Mouse (Mus musculus) heart, postnatal 36 days (tissue): Measurements from ENCODE around the gene Decr2. TPM values are rescaled to one million over a fixed set of nuclear protein-coding genes. Genes with fewer than 3 reads are reported as not detected.

Experiments used
- total RNA-seq, 2 experiments: library from RNA; stranded (reverse); gene quantifications; 2 replicates each; pipeline ENCODE4 v1.2.3; 2021

Decr2 gene
- total RNA-seq, 2 experiments from 2014 or later, result 10.2 to 11.2 TPM

Other genes with a start within 250 kb of the Decr2 start
- 1 to 10 TPM; 2.2 to 3.3 TPM for gene Gm20683, start 248.6 kb downstream of the Decr2 start, total RNA-seq
- 100 to 1,000 TPM; 110 to 115 TPM for gene Rhot2, start 245.5 kb downstream of the Decr2 start, total RNA-seq
- gene Wdr90, start 228.8 kb downstream of the Decr2 start, total RNA-seq, result 1 to 10 TPM; 1.7 to 2.0 TPM
- gene Mcrip2, start 221.6 kb downstream of the Decr2 start, total RNA-seq, result 100 to 1,000 TPM; 272 to 286 TPM
- gene Mettl26, start 215.3 kb downstream of the Decr2 start, total RNA-seq, result 10 to 100 TPM; 16.1 to 18.1 TPM
- under 1 TPM; 0.41 to 0.64 TPM for gene Wfikkn1, start 209.5 kb downstream of the Decr2 start, total RNA-seq
- 10 to 100 TPM; 18.4 to 21.2 TPM for gene Rab40c, start 170.6 kb downstream of the Decr2 start, total RNA-seq
- gene Pigq, start 145.4 kb downstream of the Decr2 start, total RNA-seq, result 10 to 100 TPM; 45.6 to 48.2 TPM
- gene Nhlrc4, start 145.4 kb downstream of the Decr2 start, total RNA-seq, result under 1 TPM in 1 of 2 experiments, not detected in 1; 0.19 TPM
- under 1 TPM; 0.19 to 0.33 TPM for gene A930017K11Rik, start 137.8 kb downstream of the Decr2 start, total RNA-seq
- gene Capn15, start 104.5 kb downstream of the Decr2 start, total RNA-seq, result 1 to 10 TPM; 7.2 TPM
- gene Rab11fip3, start 20.8 kb downstream of the Decr2 start, total RNA-seq, result 10 to 100 TPM; 29.2 to 29.7 TPM
- 1 to 10 TPM; 2.8 to 3.5 TPM for gene Nme4, start 5.3 kb upstream of the Decr2 start, total RNA-seq
- 1 to 10 TPM; 3.6 to 4.1 TPM for gene Tmem8, start 23.0 kb upstream of the Decr2 start, total RNA-seq
- 100 to 1,000 TPM; 134 to 148 TPM for gene Mrpl28, start 33.2 kb upstream of the Decr2 start, total RNA-seq
- gene Axin1, start 48.4 kb upstream of the Decr2 start, total RNA-seq, result 10 to 100 TPM; 15.9 to 17.3 TPM
- gene Pdia2, start 108.8 kb upstream of the Decr2 start, total RNA-seq, result not detected
- 1 to 10 TPM in 1 of 2 experiments, under 1 TPM in 1; 0.19 to 1.4 TPM for gene Rgs11, start 112.6 kb upstream of the Decr2 start, total RNA-seq
- gene Arhgdig, start 117.4 kb upstream of the Decr2 start, total RNA-seq, result under 1 TPM in 1 of 2 experiments, not detected in 1; 0.31 TPM
- gene Fam234a, start 153.9 kb upstream of the Decr2 start, total RNA-seq, result 100 to 1,000 TPM; 128 to 142 TPM
- 10 to 100 TPM; 14.3 to 15.3 TPM for gene Luc7l, start 162.6 kb upstream of the Decr2 start, total RNA-seq